Mouse (Mus musculus) stomach, embryonic 16.5 days (tissue): ENCODE measurements at regions not wholly inside any gene's neighbourhood (a gene's known extent, or its start where the extent isn't known, plus 50 kb on each side); places are given as distances from the start of the nearest gene placed in this dataset.

ENCODE experiments used
- ATAC-seq: fragments of 200-750 bp; cut with Nextera tagmentation; 2 replicates; pipeline ENCODE4 v1.8.0; 2017; ENCODE audit warnings: moderate number of reproducible peaks, moderate TSS enrichment; ENCODE audit not compliant: insufficient read depth, low FRiP score
- H3K27ac ChIP-seq: fragments of 300-500 bp; sonication (generic); 2 replicates; pipeline ENCODE4 v1.5.1; 2014; ENCODE audit warnings: low read length
- H3K27me3 ChIP-seq: fragments of 300-500 bp; sonication (generic); 2 replicates; pipeline ENCODE4 v1.6.1; 2014; ENCODE audit warnings: low read length, control low read depth, mixed read lengths; ENCODE audit not compliant: control insufficient read depth, insufficient read depth
- H3K36me3 ChIP-seq: fragments of 300-500 bp; sonication (generic); 2 replicates; pipeline ENCODE4 v1.6.1; 2014; ENCODE audit warnings: low read length; ENCODE audit not compliant: control insufficient read depth, insufficient read depth
- H3K4me1 ChIP-seq: fragments of 300-500 bp; sonication (generic); 2 replicates; pipeline ENCODE4 v1.6.1; 2014; ENCODE audit warnings: low read length, control low read depth, mixed read lengths; ENCODE audit not compliant: control insufficient read depth, insufficient read depth
- H3K4me2 ChIP-seq: fragments of 300-500 bp; sonication (generic); 2 replicates; pipeline ENCODE4 v1.6.1; 2014; ENCODE audit warnings: low read depth, low read length, mixed read lengths
- H3K4me3 ChIP-seq: fragments of 300-500 bp; sonication (generic); replicated peaks from 2 replicates; pipeline ENCODE4 v1.5.1; 2014; ENCODE audit warnings: mild to moderate bottlenecking, low read length
- H3K9ac ChIP-seq: fragments of 300-500 bp; sonication (generic); 2 replicates; pipeline ENCODE4 v1.6.1; 2014; ENCODE audit warnings: low read length
- H3K9me3 ChIP-seq: fragments of 300-500 bp; sonication (generic); replicated peaks from 2 replicates; pipeline ENCODE4 v1.6.1; 2016; ENCODE audit warnings: low read length, control low read depth; ENCODE audit not compliant: control insufficient read depth
- WGBS: fragments of 180-500 bp; shearing (Covaris S2); extraction: QIAGEN DNeasy Blood & Tissue Kit; methylation state at CpG from one replicate; pipeline ENCODE4 v1.1.7; 2014; 5-methylcytosine and 5-hydroxymethylcytosine counted together

- H3K27ac ChIP-seq, result no peak overlapping the region
- H3K4me1 ChIP-seq, result no peaks in the 10 kb centered on the region
- no peak overlapping the region for H3K4me2 ChIP-seq
- H3K9ac ChIP-seq, result no peak overlapping the region; the same call in 1 of the 2 replicates
- H3K36me3 ChIP-seq, result no peaks in the 10 kb centered on the region
- ATAC-seq, result no peak
- 19% methylated on average over 19 of the region's 19 CpGs for whole genome bisulfite sequencing
- no peaks in the 10 kb centered on the region for H3K9me3 ChIP-seq
- H3K4me3 ChIP-seq, result no peak overlapping the region
- no peaks in the 10 kb centered on the region for H3K27me3 ChIP-seq
Measured at GRCm38 (mm10) chr16:9009361-9010083, 179.6 kb downstream of the 1810013L24Rik start.

GRCm38 (mm10) chr16:9011077-9011476, 181.2 kb downstream of the 1810013L24Rik start:
- Histone ChIP-seq H3K9me3 (no peaks in the 10 kb centered on the region), H3K9ac (no peak overlapping the region), H3K4me1 (no peaks in the 10 kb centered on the region), H3K27me3 (no peaks in the 10 kb centered on the region), H3K4me3 (no peak overlapping the region), H3K27ac (no peak overlapping the region), H3K4me2 (no peak overlapping the region), H3K36me3 (no peaks in the 10 kb centered on the region)
- WGBS, result 70% methylated on average over 1 of the region's 1 CpGs
- ATAC-seq, result no peak

- Histone ChIP-seq H3K4me2 (no peak overlapping the region), H3K36me3 (no peaks in the 10 kb centered on the region), H3K4me1 (no peaks in the 10 kb centered on the region), H3K27ac (no peak overlapping the region), H3K9me3 (no peaks in the 10 kb centered on the region), H3K27me3 (no peaks in the 10 kb centered on the region), H3K9ac (no peak overlapping the region), H3K4me3 (no peak overlapping the region)
- WGBS, result 67% methylated on average over 4 of the region's 4 CpGs
- ATAC-seq, result no peak
Measured at GRCm38 (mm10) chr16:9011691-9012090, 181.8 kb downstream of the 1810013L24Rik start.

- Histone ChIP-seq H3K4me1 (no peaks in the 10 kb centered on the region), H3K27ac (no peak overlapping the region), H3K27me3 (no peaks in the 10 kb centered on the region), H3K9me3 (no peaks in the 10 kb centered on the region), H3K4me3 (no peak overlapping the region), H3K9ac (no peak overlapping the region), H3K36me3 (no peaks in the 10 kb centered on the region), H3K4me2 (no peak overlapping the region)
- ATAC-seq, result no peak
- 72% methylated on average over 13 of the region's 13 CpGs for WGBS
Measured at GRCm38 (mm10) chr16:9016040-9016761, 186.3 kb downstream of the 1810013L24Rik start.

- no peak for ATAC-seq
- Histone ChIP-seq H3K27me3 (no peaks in the 10 kb centered on the region), H3K9ac (no peak overlapping the region), H3K4me2 (no peak overlapping the region), H3K9me3 (no peaks in the 10 kb centered on the region), H3K27ac (no peak overlapping the region), H3K4me3 (no peak overlapping the region), H3K36me3 (no peaks in the 10 kb centered on the region), H3K4me1 (no peaks in the 10 kb centered on the region)
- WGBS, result 85% methylated on average over 7 of the region's 7 CpGs
Measured at GRCm38 (mm10) chr16:9016762-9017086, 186.8 kb downstream of the 1810013L24Rik start.

- Histone ChIP-seq H3K27me3 (no peaks in the 10 kb centered on the region), H3K4me1 (no peaks in the 10 kb centered on the region)
- 80% methylated on average over 4 of the region's 4 CpGs for WGBS
Measured at GRCm38 (mm10) chr16:9030717-9031116, 200.8 kb downstream of the 1810013L24Rik start.

GRCm38 (mm10) chr16:9043271-9043670, 213.4 kb downstream of the 1810013L24Rik start:
- WGBS, result 70% methylated on average over 6 of the region's 6 CpGs
- H3K9ac ChIP-seq, result no peak overlapping the region

More at GRCm38 (mm10) chr16:9030717-9031116, 200.8 kb downstream of the 1810013L24Rik start:
- Histone ChIP-seq H3K27ac (no peak overlapping the region), H3K4me2 (no peak overlapping the region), H3K36me3 (no peaks in the 10 kb centered on the region), H3K4me3 (no peak overlapping the region), H3K9me3 (no peaks in the 10 kb centered on the region), H3K9ac (no peak overlapping the region)
- ATAC-seq, result no peak

GRCm38 (mm10) chr16:9046864-9047263, 217.0 kb downstream of the 1810013L24Rik start:
- 58% methylated on average over 2 of the region's 2 CpGs for WGBS

More at GRCm38 (mm10) chr16:9043271-9043670, 213.4 kb downstream of the 1810013L24Rik start:
- Histone ChIP-seq H3K9me3 (no peaks in the 10 kb centered on the region), H3K36me3 (no peaks in the 10 kb centered on the region), H3K27me3 (no peaks in the 10 kb centered on the region), H3K4me2 (no peak overlapping the region), H3K4me1 (no peaks in the 10 kb centered on the region), H3K27ac (no peak overlapping the region), H3K4me3 (no peak overlapping the region)
- no peak for ATAC-seq

GRCm38 (mm10) chr16:9054415-9054814, 224.5 kb downstream of the 1810013L24Rik start:
- H3K4me3 ChIP-seq, result no peak overlapping the region
- no peaks in the 10 kb centered on the region for H3K9me3 ChIP-seq
- H3K9ac ChIP-seq, result no peak overlapping the region
- no peak for ATAC-seq
- WGBS, result 40% methylated on average over 4 of the region's 4 CpGs
- H3K4me2 ChIP-seq, result no peak overlapping the region
- H3K27ac ChIP-seq, result no peak overlapping the region
- no peaks in the 10 kb centered on the region for H3K27me3 ChIP-seq
- H3K36me3 ChIP-seq, result no peaks in the 10 kb centered on the region
- no peaks in the 10 kb centered on the region for H3K4me1 ChIP-seq

More at GRCm38 (mm10) chr16:9046864-9047263, 217.0 kb downstream of the 1810013L24Rik start:
- Histone ChIP-seq H3K27me3 (no peaks in the 10 kb centered on the region), H3K9ac (no peak overlapping the region), H3K27ac (no peak overlapping the region), H3K4me2 (no peak overlapping the region), H3K9me3 (no peaks in the 10 kb centered on the region), H3K4me3 (no peak overlapping the region), H3K4me1 (no peaks in the 10 kb centered on the region), H3K36me3 (no peaks in the 10 kb centered on the region)
- ATAC-seq, result no peak
